Comparison of ENCODE assay signal across 8 mouse cellular contexts in the genomic region with DNA sequence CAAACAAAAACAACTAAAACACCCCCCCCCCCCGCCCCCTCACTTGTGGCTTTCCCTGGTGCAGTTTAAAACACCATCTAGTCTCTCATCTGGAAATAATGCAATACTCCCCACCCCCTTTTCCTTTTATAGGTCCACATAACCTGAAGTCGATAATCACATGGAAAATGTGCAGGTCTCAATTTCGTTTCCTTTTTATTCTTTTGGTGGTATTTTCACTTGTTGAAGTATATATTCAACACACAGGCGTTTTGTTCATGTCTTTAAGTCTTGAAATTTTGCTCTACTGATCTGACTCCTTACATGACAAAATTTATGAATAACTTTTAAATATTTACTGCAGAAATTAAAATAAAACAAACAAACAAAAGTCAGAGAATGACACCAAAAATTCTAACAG. TPM values are rescaled to one million over a fixed set of nuclear protein-coding genes. Genes with fewer than 3 reads are reported as not detected.
DNase-seq lines count a peak whose midpoint lies in the region; ATAC-seq and TF ChIP-seq lines count a peak whose summit lies in the region.

No protein-coding gene starts in this region.

- H3K4me3 ChIP-seq in lung, embryonic 15.5 days, result peak overlapping the region; percentile 47
- peak overlapping the region; percentile 45 for H3K4me3 ChIP-seq in embryonic facial prominence, embryonic 13.5 days
- H3K4me3 ChIP-seq in hindbrain, postnatal 0 days (ENCODE audit: low read length), result peak overlapping the region; percentile 40

- no peaks in the 10 kb centered on the region for H3K27me3 ChIP-seq in lung, embryonic 15.5 days
- H3K27me3 ChIP-seq in embryonic facial prominence, embryonic 13.5 days, result no peaks in the 10 kb centered on the region
- no peaks in the 10 kb centered on the region for H3K27me3 ChIP-seq in hindbrain, postnatal 0 days (ENCODE audit: insufficient read depth, low read length)

- TF ChIP-seq CTCF in hindbrain, postnatal 0 days (IDR thresholded peaks at IDR 0.05; ENCODE audit: low read depth), result no peak

- H3K36me3 ChIP-seq in lung, embryonic 15.5 days, result no peaks in the 10 kb centered on the region
- H3K36me3 ChIP-seq in embryonic facial prominence, embryonic 13.5 days, result no peaks in the 10 kb centered on the region
- no peaks in the 10 kb centered on the region for H3K36me3 ChIP-seq in hindbrain, postnatal 0 days (ENCODE audit: insufficient read depth, low read length)

- H3K9me3 ChIP-seq in lung, embryonic 15.5 days, result no peaks in the 10 kb centered on the region
- no peaks in the 10 kb centered on the region for H3K9me3 ChIP-seq in embryonic facial prominence, embryonic 13.5 days
- no peaks in the 10 kb centered on the region for H3K9me3 ChIP-seq in hindbrain, postnatal 0 days (ENCODE audit: low read length)

- DNase-seq in lung, postnatal 4 days, result no peak
- peak; percentile 13 for DNase-seq in hindbrain, postnatal 0 days (ENCODE audit: low spot score)
- peak; percentile 62 for DNase-seq in naive thymus-derived CD4-positive, alpha-beta T cell, adult 2 months (ENCODE audit: low read depth)
- no peak for DNase-seq in adrenal gland, postnatal 10 days
- DNase-seq in thymus, postnatal 14 days, result no peak

- peak overlapping the region; percentile 92 for H3K27ac ChIP-seq in lung, embryonic 15.5 days
- peak overlapping the region; percentile 90 for H3K27ac ChIP-seq in embryonic facial prominence, embryonic 13.5 days
- peak overlapping the region; percentile 64 for H3K27ac ChIP-seq in hindbrain, postnatal 0 days

- H3K9ac ChIP-seq in lung, embryonic 15.5 days, result peak overlapping the region; percentile 34; the same call in 1 of the 2 replicates
- H3K9ac ChIP-seq in embryonic facial prominence, embryonic 13.5 days, result peak overlapping the region; percentile 68
- peak overlapping the region; percentile 18 for H3K9ac ChIP-seq in hindbrain, postnatal 0 days (replicated peaks; ENCODE audit: low read length)

- H3K4me1 ChIP-seq in lung, embryonic 15.5 days, result peaks cover 16% of the 10 kb centered on the region
- peaks cover 14% of the 10 kb centered on the region for H3K4me1 ChIP-seq in embryonic facial prominence, embryonic 13.5 days
- peaks cover 3% of the 10 kb centered on the region; the same call in 1 of the 2 replicates for H3K4me1 ChIP-seq in hindbrain, postnatal 0 days (ENCODE audit: insufficient read depth, low read length)

- 0% methylated on average over 4 of the region's 4 CpGs for WGBS in lung, embryonic 15.5 days
- WGBS in embryonic facial prominence, embryonic 13.5 days, result 2% methylated on average over 4 of the region's 4 CpGs
- 1% methylated on average over 4 of the region's 4 CpGs for WGBS in hindbrain, postnatal 0 days

- ATAC-seq in lung, embryonic 15.5 days (ENCODE audit: borderline replicate concordance, extremely low read depth, low FRiP score, low TSS enrichment), result no peak
- ATAC-seq in embryonic facial prominence, embryonic 13.5 days (ENCODE audit: insufficient number of reproducible peaks, insufficient read depth, low FRiP score, low TSS enrichment, low read depth), result no peak
- ATAC-seq in hindbrain, postnatal 0 days, result no peak
- no peak for ATAC-seq in monocyte, adult 5-6 weeks (replicated peaks; ENCODE audit: insufficient number of reproducible peaks, low FRiP score, low TSS enrichment, poor library complexity, severe bottlenecking)

- peak overlapping the region; percentile 71 for H3K4me2 ChIP-seq in lung, embryonic 15.5 days
- peak overlapping the region; percentile 63 for H3K4me2 ChIP-seq in embryonic facial prominence, embryonic 13.5 days
- peak overlapping the region; percentile 77 for H3K4me2 ChIP-seq in hindbrain, postnatal 0 days (ENCODE audit: low read depth, low read length)

RNA-seq across cellular contexts. Expression of gene Adamts6, which starts 1.3 kb away (rescaled TPM):
- 2.9 and 3.6 TPM in 2 replicates for polyA plus RNA-seq in lung, embryonic 15.5 days (2015; fragmentation: Nextera tagmentation; extraction: Ambion mirVana)
- 3.2 and 4.9 TPM in 2 replicates for polyA plus RNA-seq in embryonic facial prominence, embryonic 13.5 days (2015; fragmentation: Nextera tagmentation; extraction: Ambion mirVana)
- 6.1 and 8.9 TPM in 2 replicates for total RNA-seq in hindbrain, postnatal 0 days (2014; rRNA removed)
- 1.1 TPM in 2 replicates for polyA plus RNA-seq in hindbrain, postnatal 0 days (2015; fragmentation: Nextera tagmentation; extraction: Ambion mirVana)
- 7.8 to 25.3 TPM (median 18.7 TPM) in 3 replicates for total RNA-seq in monocyte, adult 5-6 weeks (2017)
- 1 to 10 TPM; 3.7 to 5.1 TPM for total RNA-seq in adrenal gland, postnatal 10 days (2021)

RNA-seq across cellular contexts. Expression of gene Ppwd1, which starts 57.7 kb away (rescaled TPM):
- 16.0 and 16.4 TPM in 2 replicates for polyA plus RNA-seq in lung, embryonic 15.5 days (2015; fragmentation: Nextera tagmentation; extraction: Ambion mirVana)
- polyA plus RNA-seq in embryonic facial prominence, embryonic 13.5 days (2015; fragmentation: Nextera tagmentation; extraction: Ambion mirVana), result 17.4 and 21.7 TPM in 2 replicates
- total RNA-seq in hindbrain, postnatal 0 days (2014; rRNA removed), result 4.3 and 5.9 TPM in 2 replicates
- polyA plus RNA-seq in hindbrain, postnatal 0 days (2015; fragmentation: Nextera tagmentation; extraction: Ambion mirVana), result 6.3 and 6.9 TPM in 2 replicates
- 26.5 to 44.2 TPM (median 29.4 TPM) in 3 replicates for total RNA-seq in monocyte, adult 5-6 weeks (2017)
- total RNA-seq in adrenal gland, postnatal 10 days (2021), result 10 to 100 TPM; 15.0 to 18.3 TPM

RNA-seq across cellular contexts. Expression of gene Cenpk, which starts 57.9 kb away (rescaled TPM):
- polyA plus RNA-seq in lung, embryonic 15.5 days (2015; fragmentation: Nextera tagmentation; extraction: Ambion mirVana), result 72.8 and 78.6 TPM in 2 replicates
- polyA plus RNA-seq in embryonic facial prominence, embryonic 13.5 days (2015; fragmentation: Nextera tagmentation; extraction: Ambion mirVana), result 79.0 and 84.6 TPM in 2 replicates
- 2.5 and 3.0 TPM in 2 replicates for total RNA-seq in hindbrain, postnatal 0 days (2014; rRNA removed)
- 18.2 and 19.8 TPM in 2 replicates for polyA plus RNA-seq in hindbrain, postnatal 0 days (2015; fragmentation: Nextera tagmentation; extraction: Ambion mirVana)
- total RNA-seq in monocyte, adult 5-6 weeks (2017), result 10.9 to 20.7 TPM (median 17.3 TPM) in 3 replicates
- total RNA-seq in adrenal gland, postnatal 10 days (2021), result 1 to 10 TPM; 6.7 to 7.7 TPM

Comparison
In these comparisons a context has a peak if more than half of its experiments do, and no peak if none do; other contexts are left out.
1. H3K9ac ChIP-seq: peak in every context shown above with its lines; median percentile 68 in embryonic facial prominence, embryonic 13.5 days; 34 in lung, embryonic 15.5 days; 18 in hindbrain, postnatal 0 days.
2. DNase-seq: peak in hindbrain, postnatal 0 days (single experiment) and naive thymus-derived CD4-positive, alpha-beta T cell, adult 2 months (single experiment); none in lung, postnatal 4 days (0 of 2), adrenal gland, postnatal 10 days (single experiment) and thymus, postnatal 14 days (single experiment).
3. Peak in every context shown above with its lines, with median percentiles within 50 percentile points of each other: H3K27ac ChIP-seq, H3K4me2 ChIP-seq and H3K4me3 ChIP-seq.